ENCODE assay signal across 19 mouse cellular contexts in the genomic region with DNA sequence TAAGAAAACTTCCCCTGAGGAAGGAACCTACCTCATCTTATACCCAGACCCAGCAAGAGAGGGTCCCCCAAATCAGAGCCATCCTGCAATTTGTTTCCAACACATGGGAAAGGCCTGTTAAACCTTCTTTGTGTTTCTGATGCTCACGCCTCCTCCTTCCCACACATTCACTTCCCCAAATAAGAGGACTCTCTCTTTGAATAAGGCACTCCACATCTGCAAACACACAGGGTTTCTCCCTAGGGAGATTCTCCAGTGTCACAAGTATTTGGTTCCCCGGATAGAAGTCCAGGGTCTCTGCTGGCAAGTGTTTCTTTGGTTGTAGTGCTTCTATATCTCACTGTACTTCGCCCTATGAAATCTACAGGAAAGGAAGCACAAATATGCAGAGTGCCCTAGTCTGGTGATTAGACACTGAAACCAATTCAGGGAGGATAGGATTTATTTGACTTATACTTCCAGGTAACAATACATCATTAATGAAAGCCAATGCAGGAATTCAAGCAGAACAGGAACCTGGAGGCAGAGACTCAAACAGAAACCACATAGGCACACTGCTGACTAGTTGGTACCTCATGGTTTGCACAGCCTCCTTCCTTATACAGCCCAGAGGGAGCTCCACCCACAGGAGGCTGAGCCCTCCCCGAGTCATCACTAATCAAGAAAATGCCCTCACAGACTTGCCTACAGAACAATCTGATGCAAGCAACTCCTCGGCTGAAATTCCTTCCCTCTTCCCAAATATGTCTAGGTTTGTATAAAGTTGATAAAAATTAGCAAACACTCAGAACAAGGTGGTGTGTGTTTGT. TPM values are rescaled to one million over a fixed set of nuclear protein-coding genes. Genes with fewer than 3 reads are reported as not detected.
A peak's percentile ranks its signal among the peaks of the same experiment; 100 is the strongest.
DNase-seq lines count a peak whose midpoint lies in the region; ATAC-seq and TF ChIP-seq lines count a peak whose summit lies in the region.
"Had no signal": no experiment of that assay in that cellular context is flagged by ENCODE, and none has a peak within 500 bp of the region (broad histone marks: within the 10 kb centered on the region; RNA-seq: fewer than 3 reads in every experiment).

No protein-coding gene starts in this region.

- no peak overlapping the region for H3K4me3 ChIP-seq in heart, embryonic 10.5 days
- H3K4me3 ChIP-seq in embryonic fibroblast, embryonic 13.5 days (ENCODE audit: insufficient read depth, low read length): no peak overlapping the region
- H3K4me3 ChIP-seq: forebrain, embryonic 10.5 days; hindbrain, embryonic 15.5 days; lung, embryonic 15.5 days; neural tube, embryonic 15.5 days had no signal

- H3K4me1 ChIP-seq in heart, embryonic 10.5 days: peaks cover 13% of the 10 kb centered on the region
- peaks cover 6% of the 10 kb centered on the region for H3K4me1 ChIP-seq in embryonic fibroblast, embryonic 13.5 days (ENCODE audit: control insufficient read depth, insufficient read depth, low read length)
- H3K4me1 ChIP-seq: forebrain, embryonic 10.5 days had no signal

- 57% methylated on average over 5 of the region's 5 CpGs for WGBS in heart, embryonic 10.5 days

- peaks cover 5% of the 10 kb centered on the region; the same call in 1 of the 2 replicates for H3K36me3 ChIP-seq in heart, embryonic 10.5 days
- H3K36me3 ChIP-seq: lung, embryonic 15.5 days had no signal

- H3K9me3 ChIP-seq in heart, embryonic 10.5 days: no peaks in the 10 kb centered on the region
- H3K9me3 ChIP-seq: forebrain, embryonic 10.5 days; hindbrain, embryonic 15.5 days; lung, embryonic 15.5 days; neural tube, embryonic 15.5 days had no signal

- H3K27ac ChIP-seq in heart, embryonic 10.5 days: no peak overlapping the region
- H3K27ac ChIP-seq in embryonic fibroblast, embryonic 13.5 days (ENCODE audit: insufficient read depth, low read length): peak overlapping the region; percentile 84
- H3K27ac ChIP-seq: forebrain, embryonic 10.5 days; hindbrain, embryonic 15.5 days; lung, embryonic 15.5 days; neural tube, embryonic 15.5 days had no signal

- peak; percentile 95 for DNase-seq in heart, adult 11 months
- DNase-seq in heart, embryonic 10.5 days (ENCODE audit: low spot score): no peak
- DNase-seq in A20 (ENCODE audit: low read depth, low spot score): peak; percentile 76
- no peak for DNase-seq in thymus, postnatal 4 days
- DNase-seq in retina, embryonic 14.5 days (ENCODE audit: low spot score): no peak
- DNase-seq in kidney, postnatal 36 days: no peak
- DNase-seq: adrenal gland, postnatal 14 days; cerebellum, adult 11 months; embryo, embryonic 11 days; kidney, postnatal 25 days; right cerebral cortex, postnatal 25 days had no signal

- no peak for TF ChIP-seq POLR2A in embryonic fibroblast, embryonic 13.5 days (IDR thresholded peaks at IDR 0.05; ENCODE audit: low read depth, low read length)

- peak; percentile 59 for ATAC-seq in megakaryocyte progenitor cell, adult 5-6 weeks (replicated peaks; ENCODE audit: poor library complexity)
- ATAC-seq: midbrain, embryonic 16.5 days had no signal

- no peak for TF ChIP-seq CTCF in embryonic fibroblast, embryonic 13.5 days (IDR thresholded peaks at IDR 0.05; ENCODE audit: borderline replicate concordance, insufficient read depth, low read length)

- no peaks in the 10 kb centered on the region for H3K27me3 ChIP-seq in heart, embryonic 10.5 days (ENCODE audit: insufficient read depth, poor library complexity, severe bottlenecking)
- H3K27me3 ChIP-seq: hindbrain, embryonic 15.5 days; lung, embryonic 15.5 days; neural tube, embryonic 15.5 days had no signal

RNA-seq across cellular contexts. Expression of a gene that starts 16.7 kb away (rescaled TPM):
- polyA plus RNA-seq in heart, embryonic 10.5 days (2016; fragmentation: Nextera tagmentation; extraction: Ambion mirVana): 19.3 and 21.1 TPM in 2 replicates
- polyA plus RNA-seq in embryonic fibroblast, embryonic 13.5 days (2011; ENCODE audit: insufficient read length, low read depth, missing spikeins): not detected in 2 replicates
- total RNA-seq in megakaryocyte progenitor cell, adult 5-6 weeks (2015): 127 and 144 TPM in 2 replicates
- 98.1 and 105 TPM in 2 replicates for total RNA-seq in megakaryocyte progenitor cell, adult 5-6 weeks (2017)

RNA-seq across cellular contexts. Expression of a gene that starts 31.0 kb away (rescaled TPM):
- polyA plus RNA-seq in heart, embryonic 10.5 days (2016; fragmentation: Nextera tagmentation; extraction: Ambion mirVana): 472 and 583 TPM in 2 replicates
- polyA plus RNA-seq in embryonic fibroblast, embryonic 13.5 days (2011; ENCODE audit: insufficient read length, low read depth, missing spikeins): 684 and 894 TPM in 2 replicates
- total RNA-seq in megakaryocyte progenitor cell, adult 5-6 weeks (2015): 118 and 140 TPM in 2 replicates
- 121 and 181 TPM in 2 replicates for total RNA-seq in megakaryocyte progenitor cell, adult 5-6 weeks (2017)

RNA-seq across cellular contexts. Expression of a gene that starts 47.5 kb away (rescaled TPM):
- polyA plus RNA-seq in heart, embryonic 10.5 days (2016; fragmentation: Nextera tagmentation; extraction: Ambion mirVana): 78.0 and 99.5 TPM in 2 replicates
- polyA plus RNA-seq in embryonic fibroblast, embryonic 13.5 days (2011; ENCODE audit: insufficient read length, low read depth, missing spikeins): 35.9 and 38.8 TPM in 2 replicates
- total RNA-seq in megakaryocyte progenitor cell, adult 5-6 weeks (2015): 18.7 and 23.5 TPM in 2 replicates
- total RNA-seq in megakaryocyte progenitor cell, adult 5-6 weeks (2017): 26.8 and 33.7 TPM in 2 replicates

RNA-seq across cellular contexts. Expression of a gene that starts 52.5 kb away (rescaled TPM):
- polyA plus RNA-seq in heart, embryonic 10.5 days (2016; fragmentation: Nextera tagmentation; extraction: Ambion mirVana): 1.1 and 1.2 TPM in 2 replicates
- polyA plus RNA-seq in embryonic fibroblast, embryonic 13.5 days (2011; ENCODE audit: insufficient read length, low read depth, missing spikeins): not detected in 2 replicates
- total RNA-seq in megakaryocyte progenitor cell, adult 5-6 weeks (2015): 0.67 and 1.0 TPM in 2 replicates
- 0.68 TPM in 1 of 2 replicates, not detected in the other for total RNA-seq in megakaryocyte progenitor cell, adult 5-6 weeks (2017)
- total RNA-seq: adrenal gland, postnatal 14 days; gastrocnemius, adult 8-10 months had no signal

Comparison
In these comparisons a context has a peak if more than half of its experiments do, and no peak if none do; other contexts are left out.
1. DNase-seq: peak in heart, adult 11 months (single experiment) and A20 (single experiment); none in heart, embryonic 10.5 days (single experiment), thymus, postnatal 4 days (single experiment), retina, embryonic 14.5 days (single experiment) and kidney, postnatal 36 days (0 of 2).
2. RNA of a gene that starts 16.7 kb away (polyA plus RNA-seq): 19.3 to 21.1 TPM in heart, embryonic 10.5 days; not detected in embryonic fibroblast, embryonic 13.5 days; every median in the first group is over 10 times any median in the second.